Mouse (Mus musculus) lung, embryonic 15.5 days (tissue): ENCODE results near the gene Ak6. TPM values are rescaled to one million over a fixed set of nuclear protein-coding genes. Genes with fewer than 3 reads are reported as not detected.

Experiments
- polyA plus RNA-seq: library from polyadenylated mRNA; unstranded; fragments of >200 nt; fragmentation: Nextera tagmentation; extraction: Ambion mirVana; gene quantifications from 2 replicates; pipeline ENCODE4 v1.2.1, GENCODE M21; 2015

The Ak6 gene
- polyA plus RNA-seq, 1 experiment from 2014 or later, result 282 TPM

Other genes with a start within 250 kb of the Ak6 start
- 0.05 TPM in 1 of 2 replicates, not detected in the other for gene Naip1, start 198.1 kb upstream of the Ak6 start, polyA plus RNA-seq
- gene Gtf2h2, start 158.4 kb upstream of the Ak6 start, polyA plus RNA-seq, result 65.2 and 65.4 TPM in 2 replicates
- gene Ocln, start 98.3 kb upstream of the Ak6 start, polyA plus RNA-seq, result 32.6 and 34.1 TPM in 2 replicates
- 11.1 and 11.7 TPM in 2 replicates for gene Marveld2, start 34.0 kb upstream of the Ak6 start, polyA plus RNA-seq
- 20.9 and 21.3 TPM in 2 replicates for gene Rad17, start 72 bp downstream of the Ak6 start, polyA plus RNA-seq
- gene Taf9, start 600 bp downstream of the Ak6 start, polyA plus RNA-seq, result 14.3 and 17.8 TPM in 2 replicates
- gene Ccdc125, start 18.7 kb downstream of the Ak6 start, polyA plus RNA-seq, result 9.9 and 10.7 TPM in 2 replicates
- gene Cdk7, start 80.0 kb downstream of the Ak6 start, polyA plus RNA-seq, result 94.2 and 101 TPM in 2 replicates
- 167 and 169 TPM in 2 replicates for gene Mrps36, start 93.7 kb downstream of the Ak6 start, polyA plus RNA-seq
- 37.4 and 38.1 TPM in 2 replicates for gene Cenph, start 124.9 kb downstream of the Ak6 start, polyA plus RNA-seq
- gene Ccnb1, start 135.6 kb downstream of the Ak6 start, polyA plus RNA-seq, result 291 and 295 TPM in 2 replicates
- 55.2 and 56.2 TPM in 2 replicates for gene Slc30a5, start 182.4 kb downstream of the Ak6 start, polyA plus RNA-seq